Mouse (Mus musculus) embryonic facial prominence, embryonic 15.5 days (tissue): ENCODE measurements at regions not wholly inside any gene's neighbourhood (a gene's known extent, or its start where the extent isn't known, plus 50 kb on each side); places are given as distances from the start of the nearest gene placed in this dataset.
A peak's percentile ranks its signal among the peaks of the same experiment; 100 is the strongest.

ENCODE experiments used
- ATAC-seq: fragments of 200-750 bp; cut with Nextera tagmentation; 2 replicates; pipeline ENCODE4 v1.8.0; 2017; ENCODE audit warnings: low read depth, moderate TSS enrichment; ENCODE audit not compliant: insufficient number of reproducible peaks, low FRiP score, low TSS enrichment
- H3K27ac ChIP-seq: fragments of 300-500 bp; sonication (generic); replicated peaks from 2 replicates; pipeline ENCODE4 v1.5.1; 2015; ENCODE audit warnings: mild to moderate bottlenecking, inconsistent platforms
- H3K27me3 ChIP-seq: fragments of 300-500 bp; sonication (generic); 2 replicates; pipeline ENCODE4 v1.6.1; 2015; ENCODE audit warnings: inconsistent platforms
- H3K36me3 ChIP-seq: fragments of 300-500 bp; sonication (generic); 2 replicates; pipeline ENCODE4 v1.6.1; 2015; ENCODE audit warnings: mild to moderate bottlenecking, inconsistent platforms
- H3K4me1 ChIP-seq: fragments of 300-500 bp; sonication (generic); 2 replicates; pipeline ENCODE4 v1.6.1; 2015; ENCODE audit warnings: inconsistent platforms
- H3K4me2 ChIP-seq: fragments of 300-500 bp; sonication (generic); replicated peaks from 2 replicates; pipeline ENCODE4 v1.6.1; 2015; ENCODE audit warnings: mild to moderate bottlenecking, inconsistent platforms
- H3K4me3 ChIP-seq: fragments of 300-500 bp; sonication (generic); replicated peaks from 2 replicates; pipeline ENCODE4 v1.5.1; 2015; ENCODE audit warnings: mild to moderate bottlenecking, inconsistent platforms
- H3K9ac ChIP-seq: fragments of 300-500 bp; sonication (generic); 2 replicates; pipeline ENCODE4 v1.6.1; 2015; ENCODE audit warnings: inconsistent platforms
- H3K9me3 ChIP-seq: fragments of 300-500 bp; sonication (generic); replicated peaks from 2 replicates; pipeline ENCODE4 v1.6.1; 2016; ENCODE audit warnings: inconsistent platforms
- WGBS: fragments of 180-500 bp; shearing (Covaris S2); methylation state at CpG from one replicate; pipeline ENCODE4 v1.1.7; 2015; 5-methylcytosine and 5-hydroxymethylcytosine counted together

GRCm38 (mm10) chr19:14191820-14192219 is 278.5 kb downstream of the Olfr1505 start:
- Histone ChIP-seq H3K9me3 (no peaks in the 10 kb centered on the region), H3K4me2 (no peak overlapping the region), H3K27ac (no peak overlapping the region), H3K36me3 (no peaks in the 10 kb centered on the region), H3K4me3 (no peak overlapping the region), H3K4me1 (no peaks in the 10 kb centered on the region), H3K27me3 (no peaks in the 10 kb centered on the region), H3K9ac (no peak overlapping the region)
- no peak for ATAC-seq
- 54% methylated on average over 3 of the region's 3 CpGs for WGBS

GRCm38 (mm10) chr19:14197864-14198263 is 284.5 kb downstream of the Olfr1505 start:
- Histone ChIP-seq H3K4me1 (no peaks in the 10 kb centered on the region), H3K4me3 (no peak overlapping the region), H3K4me2 (no peak overlapping the region), H3K27me3 (no peaks in the 10 kb centered on the region), H3K36me3 (no peaks in the 10 kb centered on the region), H3K9ac (no peak overlapping the region), H3K9me3 (no peaks in the 10 kb centered on the region), H3K27ac (no peak overlapping the region)
- 72% methylated on average over 3 of the region's 3 CpGs for WGBS
- no peak for ATAC-seq

DNA sequence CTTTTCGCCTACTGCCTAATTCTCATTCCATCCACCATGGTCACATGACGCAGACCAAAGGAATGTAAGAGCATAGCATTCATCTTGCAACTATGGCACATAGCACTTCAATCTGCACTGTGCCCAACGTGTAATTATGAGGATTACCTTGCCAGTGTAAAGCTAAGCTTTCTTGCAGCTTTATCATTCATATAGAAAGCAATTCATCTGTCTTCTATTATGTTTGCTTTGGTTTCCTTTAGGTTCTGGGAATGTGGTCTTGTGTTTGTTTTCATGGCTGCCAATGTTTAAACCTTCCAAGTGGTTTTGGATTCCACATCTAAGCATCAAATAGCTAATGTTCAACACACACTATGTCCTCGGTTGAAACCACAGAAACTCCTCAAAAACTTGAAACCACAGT is 307.2 kb downstream of the Olfr1505 start:
- WGBS = 26% methylated on average over 4 of the region's 4 CpGs
- peak; percentile 83; the same call in 1 of the 2 replicates for ATAC-seq
- H3K4me2 ChIP-seq = no peak overlapping the region

DNA sequence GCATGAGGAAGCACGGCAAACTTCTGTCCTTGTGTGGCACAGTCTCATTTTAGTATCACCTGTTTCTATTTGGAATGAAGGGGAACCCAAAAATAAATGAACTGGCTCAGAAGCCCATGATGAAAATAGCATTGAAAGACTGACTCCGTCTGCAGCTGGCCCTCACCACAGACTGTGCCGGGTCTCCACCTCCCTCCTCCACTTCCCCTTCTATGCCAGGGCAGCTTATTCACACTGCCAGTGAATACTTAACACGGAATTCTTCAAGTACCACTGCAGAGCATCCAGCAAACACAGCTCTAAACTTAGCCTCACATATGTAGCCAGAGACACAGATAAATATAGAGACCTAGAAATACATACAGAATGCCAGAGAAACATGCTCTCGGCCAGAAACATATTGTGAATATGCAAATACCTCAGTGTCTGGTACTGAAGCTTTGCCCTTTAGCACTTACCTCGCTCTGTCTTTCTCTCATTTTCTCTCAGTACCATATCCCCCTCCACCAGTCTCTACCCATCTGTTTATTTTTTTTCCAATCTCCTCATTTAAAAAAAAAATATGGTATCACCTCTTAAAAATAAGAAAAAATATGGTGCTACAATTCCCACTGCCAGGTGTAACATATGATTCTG is 311.8 kb downstream of the Olfr1505 start:
- no peaks in the 10 kb centered on the region for H3K4me1 ChIP-seq
- 47% methylated on average over 6 of the region's 6 CpGs for WGBS

More for the DNA sequence above, 307.2 kb downstream of the Olfr1505 start:
- Histone ChIP-seq H3K9me3 (no peaks in the 10 kb centered on the region), H3K27ac (no peak overlapping the region), H3K9ac (no peak overlapping the region), H3K27me3 (no peaks in the 10 kb centered on the region), H3K4me1 (no peaks in the 10 kb centered on the region), H3K4me3 (no peak overlapping the region), H3K36me3 (no peaks in the 10 kb centered on the region)

GRCm38 (mm10) chr19:14225787-14226186 is 312.5 kb downstream of the Olfr1505 start:
- Histone ChIP-seq H3K9ac (no peak overlapping the region), H3K4me3 (no peak overlapping the region), H3K27ac (no peak overlapping the region), H3K9me3 (no peaks in the 10 kb centered on the region), H3K4me2 (no peak overlapping the region), H3K27me3 (no peaks in the 10 kb centered on the region), H3K4me1 (no peaks in the 10 kb centered on the region), H3K36me3 (no peaks in the 10 kb centered on the region)
- WGBS = 30% methylated on average over 4 of the region's 4 CpGs
- ATAC-seq = no peak

More for the DNA sequence above, 311.8 kb downstream of the Olfr1505 start:
- Histone ChIP-seq H3K9ac (no peak overlapping the region), H3K27me3 (no peaks in the 10 kb centered on the region), H3K4me2 (no peak overlapping the region), H3K27ac (no peak overlapping the region), H3K4me3 (no peak overlapping the region), H3K9me3 (no peaks in the 10 kb centered on the region), H3K36me3 (no peaks in the 10 kb centered on the region)
- peak; percentile 39; the same call in 1 of the 2 replicates for ATAC-seq

- ATAC-seq = no peak
- Histone ChIP-seq H3K4me1 (no peaks in the 10 kb centered on the region), H3K4me2 (no peak overlapping the region), H3K9ac (no peak overlapping the region), H3K27ac (no peak overlapping the region), H3K27me3 (no peaks in the 10 kb centered on the region), H3K9me3 (no peaks in the 10 kb centered on the region), H3K4me3 (no peak overlapping the region), H3K36me3 (no peaks in the 10 kb centered on the region)
Observed at GRCm38 (mm10) chr19:14226521-14226920, 313.2 kb downstream of the Olfr1505 start.

DNA sequence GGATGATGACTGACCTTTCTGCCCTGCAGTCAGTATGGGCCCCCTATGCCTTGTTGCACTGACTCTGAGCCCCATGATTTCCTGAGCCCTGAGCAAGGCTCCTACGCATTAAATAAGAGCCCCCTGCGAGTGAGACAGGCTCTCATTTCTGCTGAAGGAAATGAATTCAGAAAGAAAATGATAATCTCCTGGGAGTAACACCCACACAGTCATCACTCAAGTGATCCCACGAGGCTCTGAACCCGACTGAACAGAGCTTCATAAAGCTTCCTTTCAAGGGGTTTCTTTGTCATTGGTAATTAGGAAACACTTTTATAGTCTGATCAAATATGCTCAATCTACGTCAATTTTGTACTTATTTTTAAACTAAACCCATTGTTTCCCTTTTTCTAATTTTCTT is 330.2 kb downstream of the Olfr1505 start:
- H3K27me3 ChIP-seq = no peaks in the 10 kb centered on the region; the same call in 1 of the 2 replicates
- no peak overlapping the region for H3K9ac ChIP-seq
- no peaks in the 10 kb centered on the region for H3K36me3 ChIP-seq
- no peak overlapping the region for H3K4me2 ChIP-seq
- no peak overlapping the region for H3K27ac ChIP-seq
- H3K4me3 ChIP-seq = no peak overlapping the region
- 48% methylated on average over 5 of the region's 5 CpGs for WGBS
- H3K4me1 ChIP-seq = peaks cover 15% of the 10 kb centered on the region
- ATAC-seq = no peak
- no peaks in the 10 kb centered on the region for H3K9me3 ChIP-seq

GRCm38 (mm10) chr19:14246973-14247614 is 333.8 kb downstream of the Olfr1505 start:
- Histone ChIP-seq H3K9me3 (no peaks in the 10 kb centered on the region), H3K36me3 (no peaks in the 10 kb centered on the region), H3K27me3 (no peaks in the 10 kb centered on the region; the same call in 1 of the 2 replicates), H3K4me3 (no peak overlapping the region), H3K4me1 (no peaks in the 10 kb centered on the region), H3K9ac (no peak overlapping the region), H3K4me2 (no peak overlapping the region), H3K27ac (no peak overlapping the region)
- 63% methylated on average over 6 of the region's 6 CpGs for WGBS
- no peak for ATAC-seq

DNA sequence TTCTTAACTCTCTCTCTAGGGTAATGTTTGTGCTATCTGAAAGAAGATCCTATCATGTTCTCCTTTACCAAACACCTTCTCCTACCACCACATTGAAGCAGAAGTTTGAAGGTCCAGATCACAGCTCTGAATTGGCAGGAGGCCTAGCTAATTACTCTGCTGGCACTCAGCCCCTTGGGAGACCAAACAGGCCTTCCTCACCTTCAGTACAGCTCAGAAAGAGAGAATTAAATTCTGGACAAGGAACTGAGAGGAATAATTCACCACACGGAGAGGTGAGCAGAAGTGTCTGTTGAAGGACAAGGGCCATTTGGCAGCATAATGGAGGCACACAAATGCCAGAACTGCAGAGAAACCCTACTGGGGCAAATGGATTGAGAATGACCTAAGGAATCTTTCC is 334.6 kb downstream of the Olfr1505 start:
- Histone ChIP-seq H3K4me3 (no peak overlapping the region), H3K4me2 (no peak overlapping the region), H3K9ac (no peak overlapping the region), H3K27me3 (no peaks in the 10 kb centered on the region; the same call in 1 of the 2 replicates), H3K36me3 (no peaks in the 10 kb centered on the region), H3K4me1 (no peaks in the 10 kb centered on the region), H3K27ac (no peak overlapping the region), H3K9me3 (no peaks in the 10 kb centered on the region)
- 52% methylated on average over 1 of the region's 1 CpGs for WGBS
- ATAC-seq = no peak

GRCm38 (mm10) chr19:14258621-14259051 is 339.2 kb downstream of the Tle4 start:
- no peaks in the 10 kb centered on the region for H3K36me3 ChIP-seq
- H3K9me3 ChIP-seq = no peaks in the 10 kb centered on the region
- H3K4me2 ChIP-seq = no peak overlapping the region
- H3K4me1 ChIP-seq = no peaks in the 10 kb centered on the region
- no peak for ATAC-seq
- H3K9ac ChIP-seq = no peak overlapping the region
- 25% methylated on average over 5 of the region's 5 CpGs for WGBS
- H3K27me3 ChIP-seq = no peaks in the 10 kb centered on the region
- H3K27ac ChIP-seq = no peak overlapping the region
- no peak overlapping the region for H3K4me3 ChIP-seq

DNA sequence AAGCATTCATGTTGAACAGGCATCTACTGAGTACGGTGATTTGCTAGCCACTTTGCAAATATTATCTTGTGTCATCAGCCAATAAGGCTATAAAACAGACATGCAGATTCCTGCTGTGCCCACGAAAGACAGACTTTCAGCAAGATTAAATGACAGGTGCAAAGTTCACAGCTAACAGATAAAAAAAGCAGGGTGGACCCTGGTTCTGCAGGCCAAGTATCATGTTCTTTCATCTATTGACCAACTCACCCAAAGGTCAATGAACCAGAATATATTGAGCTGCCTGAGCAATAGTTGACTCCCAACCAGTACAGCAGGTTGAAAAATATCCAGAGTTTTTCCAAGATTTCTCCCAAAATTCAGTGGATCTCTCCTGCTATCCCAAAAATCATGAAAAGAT is 338.6 kb downstream of the Tle4 start:
- no peak overlapping the region for H3K4me2 ChIP-seq
- no peaks in the 10 kb centered on the region for H3K27me3 ChIP-seq
- H3K4me3 ChIP-seq = no peak overlapping the region
- H3K9me3 ChIP-seq = no peaks in the 10 kb centered on the region
- H3K4me1 ChIP-seq = no peaks in the 10 kb centered on the region
- WGBS = 43% methylated on average over 2 of the region's 2 CpGs
- H3K36me3 ChIP-seq = no peaks in the 10 kb centered on the region
- H3K27ac ChIP-seq = no peak overlapping the region
- H3K9ac ChIP-seq = no peak overlapping the region
- ATAC-seq = no peak

- Histone ChIP-seq H3K36me3 (no peaks in the 10 kb centered on the region), H3K4me2 (no peak overlapping the region), H3K27me3 (no peaks in the 10 kb centered on the region), H3K4me1 (no peaks in the 10 kb centered on the region), H3K9me3 (no peaks in the 10 kb centered on the region), H3K9ac (no peak overlapping the region), H3K27ac (no peak overlapping the region), H3K4me3 (no peak overlapping the region)
- no peak for ATAC-seq
- 50% methylated on average over 1 of the region's 1 CpGs for WGBS
Observed at GRCm38 (mm10) chr19:14289331-14289737, 308.5 kb downstream of the Tle4 start.
